Mouse (Mus musculus) kidney, adult 2 months (tissue): ENCODE measurements at regions not wholly inside any gene's neighbourhood (a gene's known extent, or its start where the extent isn't known, plus 50 kb on each side); places are given as distances from the start of the nearest gene placed in this dataset.

ENCODE experiments used
- DNase-seq: peaks from one replicate; pipeline ENCODE4 v3.0.0; 2021
- H3K27ac ChIP-seq: fragments of 200-500 bp; 2 replicates; pipeline ENCODE4 v1.5.1; 2012; ENCODE audit warnings: low read depth, low read length, control low read depth, inconsistent platforms; ENCODE audit not compliant: insufficient read depth
- H3K27me3 ChIP-seq: fragments of 200-500 bp; replicated peaks from 2 replicates; pipeline ENCODE4 v1.6.1; 2012; ENCODE audit warnings: mild to moderate bottlenecking, moderate library complexity, low read length, inconsistent platforms; ENCODE audit not compliant: control insufficient read depth, insufficient read depth
- H3K36me3 ChIP-seq: fragments of 200-500 bp; 2 replicates; pipeline ENCODE4 v1.6.1; 2012; ENCODE audit warnings: mild to moderate bottlenecking, moderate library complexity, low read length, inconsistent platforms; ENCODE audit not compliant: control insufficient read depth, insufficient read depth
- H3K4me1 ChIP-seq: fragments of 200-500 bp; 2 replicates; pipeline ENCODE4 v1.6.1; 2011; ENCODE audit warnings: low read length; ENCODE audit not compliant: control insufficient read depth, insufficient read depth
- H3K4me3 ChIP-seq: fragments of 200-500 bp; 2 replicates; pipeline ENCODE4 v1.5.1; 2011; ENCODE audit warnings: mild to moderate bottlenecking, low read depth, low read length, control low read depth; ENCODE audit not compliant: insufficient read depth
- CTCF ChIP-seq: fragments of 200-500 bp; conservative IDR thresholded peaks from 2 replicates; pipeline ENCODE4 v1.5.1; 2011; ENCODE audit warnings: low read depth, mild to moderate bottlenecking, control low read depth, low read length, moderate library complexity, mixed read lengths; ENCODE audit not compliant: insufficient read depth, insufficient read length
- POLR2A ChIP-seq: fragments of 200-500 bp; IDR thresholded peaks from one replicate; pipeline ENCODE4 v1.6.1; 2011; ENCODE audit warnings: low read depth, low read length, control low read depth
- WGBS: fragments of 180-500 bp; shearing (Covaris S2); methylation state at CpG from one replicate; pipeline ENCODE4 v1.1.7; 2018; 5-methylcytosine and 5-hydroxymethylcytosine counted together

GRCm38 (mm10) chr4:12628702-12629374, 457.0 kb upstream of the Fam92a start:
- no peaks in the 10 kb centered on the region for H3K27me3 ChIP-seq
- no peaks in the 10 kb centered on the region for H3K36me3 ChIP-seq
- 43% methylated on average over 5 of the region's 5 CpGs for WGBS
- H3K4me3 ChIP-seq: no peak overlapping the region
- no peak overlapping the region for H3K27ac ChIP-seq
- H3K4me1 ChIP-seq: no peaks in the 10 kb centered on the region
- TF ChIP-seq POLR2A: no peak
- TF ChIP-seq CTCF: no peak
- no peak for DNase-seq

- no peaks in the 10 kb centered on the region for H3K4me1 ChIP-seq
- TF ChIP-seq CTCF (no peak), POLR2A (no peak)
- H3K36me3 ChIP-seq: no peaks in the 10 kb centered on the region
- no peak for DNase-seq
- H3K4me3 ChIP-seq: no peak overlapping the region
- H3K27ac ChIP-seq: no peak overlapping the region
- no peaks in the 10 kb centered on the region for H3K27me3 ChIP-seq
- WGBS: 89% methylated on average over 5 of the region's 5 CpGs
Observed at GRCm38 (mm10) chr4:12627158-12627871, 455.5 kb upstream of the Fam92a start.

- no peak overlapping the region for H3K4me3 ChIP-seq
- no peak overlapping the region for H3K27ac ChIP-seq
- DNase-seq: no peak
- no peaks in the 10 kb centered on the region for H3K27me3 ChIP-seq
- no peak for TF ChIP-seq POLR2A
- TF ChIP-seq CTCF: no peak
- no peaks in the 10 kb centered on the region for H3K4me1 ChIP-seq
- H3K36me3 ChIP-seq: no peaks in the 10 kb centered on the region
- 83% methylated on average over 4 of the region's 4 CpGs for WGBS
Observed at GRCm38 (mm10) chr4:12620756-12621270, 449.0 kb upstream of the Fam92a start.

- no peaks in the 10 kb centered on the region for H3K36me3 ChIP-seq
- H3K27me3 ChIP-seq: no peaks in the 10 kb centered on the region
- no peak for DNase-seq
- TF ChIP-seq CTCF: no peak
- TF ChIP-seq POLR2A: no peak
- H3K4me3 ChIP-seq: no peak overlapping the region
- H3K27ac ChIP-seq: no peak overlapping the region
- H3K4me1 ChIP-seq: no peaks in the 10 kb centered on the region
- WGBS: 80% methylated on average over 4 of the region's 4 CpGs
Observed at GRCm38 (mm10) chr4:12620059-12620755, 448.4 kb upstream of the Fam92a start.

GRCm38 (mm10) chr4:12616665-12617064, 444.9 kb upstream of the Fam92a start:
- no peaks in the 10 kb centered on the region for H3K4me1 ChIP-seq
- H3K4me3 ChIP-seq: no peak overlapping the region
- no peaks in the 10 kb centered on the region for H3K27me3 ChIP-seq
- no peak for TF ChIP-seq CTCF
- TF ChIP-seq POLR2A: no peak
- WGBS: 77% methylated on average over 5 of the region's 5 CpGs
- no peaks in the 10 kb centered on the region for H3K36me3 ChIP-seq
- no peak for DNase-seq
- no peak overlapping the region for H3K27ac ChIP-seq

- Histone ChIP-seq H3K4me3 (no peak overlapping the region), H3K27me3 (no peaks in the 10 kb centered on the region), H3K4me1 (no peaks in the 10 kb centered on the region), H3K36me3 (no peaks in the 10 kb centered on the region), H3K27ac (no peak overlapping the region)
- no peak for TF ChIP-seq CTCF
- TF ChIP-seq POLR2A: no peak
- WGBS: 70% methylated on average over 5 of the region's 5 CpGs
- no peak for DNase-seq
Observed at GRCm38 (mm10) chr4:12611511-12611910, 439.7 kb upstream of the Fam92a start.
